Mouse (Mus musculus) CH12.LX (cell line): Measurements from ENCODE around the gene Spef2. TPM values are rescaled to one million over a fixed set of nuclear protein-coding genes. Genes with fewer than 3 reads are reported as not detected.
"Not testable (repeated sequence)": the region's sequence is repeated elsewhere in the genome, so short reads cannot be mapped to it uniquely, and the experiment has no call there.

ENCODE experiments used
- DNase-seq: peaks from one replicate; pipeline ENCODE4 v3.0.0-alpha.2; 2013; ENCODE audit errors: extremely low read depth
- H3K27ac ChIP-seq: 2 replicates; pipeline ENCODE4 v1.5.1; 2012; ENCODE audit warnings: low read depth, mild to moderate bottlenecking, control low read depth, moderate library complexity; ENCODE audit not compliant: insufficient read depth
- H3K27me3 ChIP-seq: replicated peaks from 2 replicates; pipeline ENCODE3; 2012; ENCODE audit warnings: inconsistent platforms
- H3K36me3 ChIP-seq, 2 experiments: replicated peaks in 1 of 2; 2 replicates each; pipeline versions ENCODE3 to v1.6.1; 2012; ENCODE audit warnings: inconsistent platforms in 1 of 2, low read length in 1 of 2, mild to moderate bottlenecking in 1 of 2, mixed read lengths in 1 of 2, moderate library complexity in 1 of 2; ENCODE audit not compliant: control insufficient read depth in 1 of 2, insufficient read depth in 1 of 2
- H3K4me1 ChIP-seq, 2 experiments: 2 replicates each; pipeline ENCODE4 v1.6.1; 2012; ENCODE audit warnings: inconsistent platforms in 1 of 2, moderate library complexity in 1 of 2; ENCODE audit not compliant: insufficient read depth in 2 of 2, control insufficient read depth in 1 of 2
- H3K4me2 ChIP-seq: 2 replicates; pipeline ENCODE4 v1.6.1; 2012; ENCODE audit warnings: low read depth, mild to moderate bottlenecking, control low read depth; ENCODE audit not compliant: poor library complexity, insufficient read depth, severe bottlenecking
- H3K4me3 ChIP-seq, 3 experiments: fragments of 150-350 bp in 1 of 3; sonication (generic) in 1 of 3; replicated peaks in 1 of 3; 2 replicates each; pipeline versions ENCODE3 to v1.5.1; 2011 to 2012; ENCODE audit warnings: low read depth in 2 of 3, low read length in 2 of 3, mild to moderate bottlenecking in 2 of 3, moderate library complexity in 2 of 3, control low read depth in 1 of 3, improper control_type of control experiment in 1 of 3, inconsistent platforms in 1 of 3, mixed read lengths in 1 of 3; ENCODE audit not compliant: poor library complexity in 1 of 3
- H3K79me2 ChIP-seq: replicated peaks from 2 replicates; pipeline ENCODE4 v1.6.1; 2012; ENCODE audit warnings: mild to moderate bottlenecking, moderate library complexity; ENCODE audit not compliant: control insufficient read depth, poor library complexity, insufficient read depth, severe bottlenecking; ENCODE audit errors: extremely low read depth
- H3K9ac ChIP-seq: 2 replicates; pipeline ENCODE4 v1.6.1; 2012; ENCODE audit warnings: low read depth, mild to moderate bottlenecking, control low read depth, moderate library complexity; ENCODE audit not compliant: insufficient read depth
- H3K9me3 ChIP-seq: replicated peaks from 2 replicates; pipeline ENCODE3; 2012; ENCODE audit warnings: low read length, inconsistent platforms, mixed read lengths
- BHLHE40 ChIP-seq: IDR thresholded peaks from 2 replicates; pipeline ENCODE4 v1.6.1; 2011; ENCODE audit warnings: mild to moderate bottlenecking, low read depth, low read length, improper control_type of control experiment
- CHD1 ChIP-seq: IDR thresholded peaks from 2 replicates; pipeline ENCODE4 v1.6.1; 2012; ENCODE audit warnings: low read depth, low read length, improper control_type of control experiment, inconsistent platforms
- CHD2 ChIP-seq: IDR thresholded peaks from 2 replicates; pipeline ENCODE4 v1.6.1; 2011; ENCODE audit warnings: low read length, improper control_type of control experiment
- CTCF ChIP-seq, 2 experiments: IDR thresholded peaks in 1 of 2; conservative IDR thresholded peaks in 1 of 2; 2 replicates each; pipeline ENCODE4 v1.5.1; 2011 to 2012; ENCODE audit warnings: low read depth in 2 of 2, low read length in 2 of 2, improper control_type of control experiment in 1 of 2, inconsistent platforms in 1 of 2, mild to moderate bottlenecking in 1 of 2, moderate library complexity in 1 of 2
- EP300 ChIP-seq: IDR thresholded peaks from 2 replicates; pipeline ENCODE4 v1.6.1; 2011; ENCODE audit warnings: low read length, improper control_type of control experiment
- GABPA ChIP-seq: IDR thresholded peaks from 2 replicates; pipeline ENCODE4 v1.6.1; 2012; ENCODE audit warnings: low read depth, low read length, improper control_type of control experiment, inconsistent platforms; ENCODE audit not compliant: insufficient replicate concordance
- HCFC1 ChIP-seq: IDR thresholded peaks from 2 replicates; pipeline ENCODE4 v1.6.1; 2012; ENCODE audit warnings: low read depth, mild to moderate bottlenecking, inconsistent platforms, low read length, improper control_type of control experiment
- JUND ChIP-seq: conservative IDR thresholded peaks from 2 replicates; pipeline ENCODE4 v1.6.1; 2011; ENCODE audit warnings: low read depth, low read length, improper control_type of control experiment
- MAFK ChIP-seq: IDR thresholded peaks from 2 replicates; pipeline ENCODE4 v1.6.1; 2011; ENCODE audit warnings: low read length, improper control_type of control experiment; ENCODE audit not compliant: insufficient replicate concordance
- MAX ChIP-seq: IDR thresholded peaks from 2 replicates; pipeline ENCODE4 v1.6.1; 2011; ENCODE audit warnings: low read length, improper control_type of control experiment
- MXI1 ChIP-seq: IDR thresholded peaks from 2 replicates; pipeline ENCODE4 v1.6.1; 2011; ENCODE audit warnings: mild to moderate bottlenecking, low read depth, low read length, improper control_type of control experiment
- PAX5 ChIP-seq: IDR thresholded peaks from 2 replicates; pipeline ENCODE4 v1.6.1; 2012; ENCODE audit warnings: low read length, inconsistent platforms, mixed read lengths
- RAD21 ChIP-seq: IDR thresholded peaks from 2 replicates; pipeline ENCODE4 v1.6.1; 2011; ENCODE audit warnings: low read depth, mild to moderate bottlenecking, low read length, improper control_type of control experiment, moderate library complexity
- SMC3 ChIP-seq: IDR thresholded peaks from 2 replicates; pipeline ENCODE4 v1.6.1; 2011; ENCODE audit warnings: low read depth, low read length, improper control_type of control experiment
- USF2 ChIP-seq: conservative IDR thresholded peaks from 2 replicates; pipeline ENCODE4 v1.6.1; 2011; ENCODE audit warnings: low read depth, low read length, improper control_type of control experiment
- ZC3H11A ChIP-seq: IDR thresholded peaks from 2 replicates; pipeline ENCODE4 v1.6.1; 2012; ENCODE audit warnings: low read depth, mild to moderate bottlenecking, inconsistent platforms, low read length, improper control_type of control experiment
- ZKSCAN1 ChIP-seq: IDR thresholded peaks from 2 replicates; pipeline ENCODE4 v1.6.1; 2012; ENCODE audit warnings: low read depth, inconsistent platforms, low read length, improper control_type of control experiment, borderline replicate concordance
- ZMIZ1 ChIP-seq: IDR thresholded peaks from 2 replicates; pipeline ENCODE4 v1.6.1; 2012; ENCODE audit warnings: low read depth, mild to moderate bottlenecking, inconsistent platforms, low read length, improper control_type of control experiment
- ZNF384 ChIP-seq: IDR thresholded peaks from 2 replicates; pipeline ENCODE4 v1.6.1; 2012; ENCODE audit warnings: low read depth, low read length, improper control_type of control experiment, inconsistent platforms
- dilution Hi-C: fragments of 300-500 bp; cut with MboI; formaldehyde crosslinking; loops from 2 replicates; pipeline ENCODE4 v1.14.3; 2020; ENCODE audit warnings: low sequenced_read_pairs; ENCODE audit not compliant: extremely low pct_unique_long_range_greater_than_20kb, extremely low pct_ligation_motif_present
- in situ Hi-C: fragments of 300-500 bp; cut with MboI; formaldehyde crosslinking; loops from 3 replicates; pipeline ENCODE4 v1.14.3; 2019; ENCODE audit warnings: low sequenced_read_pairs, low pct_ligation_motif_present, low pct_unique_long_range_greater_than_20kb, mixed read lengths
- polyA plus RNA-seq: library from polyadenylated mRNA; unstranded; fragments of >175 nt; gene quantifications from 2 replicates; pipeline ENCODE4 v1.2.1, GENCODE M21; 2012; ENCODE audit warnings: low read depth; ENCODE audit not compliant: insufficient read length
- total RNA-seq, 2 experiments: library from RNA; depleted of rRNA; stranded (reverse); fragments of 300-350 nt in 1 of 2; fragments of >200 nt in 1 of 2; gene quantifications; 2 replicates each; pipeline ENCODE4 v1.2.3; 2012 to 2014

Gene Spef2
- total and polyA plus RNA-seq, 3 experiments, result 0.51 to 1.4 (median 1.2) TPM

DNA sequence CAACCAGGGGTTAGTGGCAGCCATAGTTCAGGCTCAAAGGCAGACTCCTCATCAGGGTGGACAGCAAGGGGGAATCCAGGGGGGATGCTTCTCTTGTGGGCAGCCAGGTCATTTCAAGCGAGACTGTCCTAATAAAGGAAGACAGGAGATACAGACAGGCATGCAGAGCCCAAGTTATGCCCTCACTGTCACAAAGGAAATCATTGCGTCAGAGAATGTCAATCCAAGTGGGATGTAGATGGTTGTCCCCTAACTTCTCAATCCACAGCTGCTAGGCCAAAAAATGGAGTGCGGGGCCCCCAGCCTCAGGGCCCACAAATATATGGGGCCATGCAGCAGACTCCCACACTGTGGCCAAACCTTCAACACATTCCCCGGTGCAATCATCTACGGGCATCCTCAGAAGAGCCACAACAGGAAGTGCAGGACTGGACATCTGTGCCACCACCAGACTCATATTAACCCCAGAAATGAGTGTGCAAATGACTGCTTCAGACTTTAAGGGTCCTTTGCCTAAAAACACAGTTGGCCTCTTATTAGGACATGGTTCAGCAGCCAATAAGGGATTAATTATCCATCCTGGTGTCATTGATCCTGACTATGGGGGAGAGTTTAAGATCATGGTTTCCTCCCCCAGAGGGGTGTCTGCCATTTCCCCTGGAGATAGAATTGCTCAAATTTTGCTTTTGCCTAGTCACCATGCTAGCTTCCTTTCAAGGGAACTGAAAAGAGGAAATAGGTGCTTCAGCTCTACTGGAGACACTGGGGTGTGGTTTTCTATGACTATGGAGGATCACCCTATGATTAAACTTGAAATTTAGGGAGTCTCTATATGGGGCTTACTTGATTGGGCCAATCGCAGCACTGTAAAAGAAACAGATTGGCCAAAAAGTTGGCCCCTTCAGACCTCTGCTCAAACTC lies 25.8 kb upstream of the Spef2 start:
- in situ Hi-C loops, result not testable (repeated sequence)

DNA sequence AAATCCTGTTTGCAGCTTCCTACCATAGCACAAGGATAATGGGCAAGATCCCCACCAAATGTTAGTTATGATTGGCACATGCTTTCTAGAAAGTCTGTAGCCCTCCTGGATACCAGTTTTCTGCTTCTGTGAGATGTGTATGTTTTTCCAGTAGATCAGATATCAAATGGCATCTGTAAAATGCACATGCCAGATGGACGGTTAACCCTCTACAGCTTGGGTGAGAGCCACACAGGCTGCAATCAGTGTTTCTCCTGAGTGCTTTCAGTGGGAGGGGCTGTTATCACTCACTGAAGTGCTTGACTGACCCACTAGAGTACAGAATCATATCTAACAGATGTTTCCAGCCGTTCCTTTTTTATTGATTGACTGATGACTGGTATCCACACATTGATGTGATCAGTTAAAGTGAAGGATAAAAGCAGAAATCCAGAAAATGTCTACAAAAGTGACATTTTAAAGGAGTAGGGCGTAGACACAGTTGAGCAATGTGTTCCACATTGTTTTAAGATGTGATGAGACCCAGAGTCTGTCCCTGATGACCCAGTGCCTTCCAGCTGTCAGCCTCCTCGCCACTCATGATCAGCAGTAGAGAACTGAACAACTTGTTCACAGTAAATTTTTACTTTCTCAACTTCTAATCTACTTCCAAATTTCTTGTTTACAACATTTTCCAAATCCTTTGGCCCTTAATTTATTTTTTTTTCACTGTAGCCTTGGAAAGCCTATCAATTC lies 19.7 kb upstream of the Spef2 start:
- in situ Hi-C loops, result no loop called here
- Histone ChIP-seq H3K9ac (no peak overlapping the region), H3K27ac (no peak overlapping the region), H3K4me1 (0 out of 4 replicates have a peak, but pooled peaks cover 0 to 4% of the 10 kb centered on the region in 2 experiments), H3K27me3 (no peaks in the 10 kb centered on the region), H3K36me3 (no peaks in the 10 kb centered on the region), H3K4me3 (no peak overlapping the region), H3K9me3 (no peaks in the 10 kb centered on the region), H3K79me2 (no peaks in the 10 kb centered on the region), H3K4me2 (no peak overlapping the region)
- DNase-seq, result no peak
- dilution Hi-C loops, result no loop called here
- TF ChIP-seq USF2 (no peak), BHLHE40 (no peak), HCFC1 (no peak), CHD2 (no peak), MAX (no peak), ZNF384 (no peak), GABPA (no peak), MXI1 (no peak), RAD21 (no peak), CTCF (conservative IDR thresholded peaks at IDR 0.05 in 1 of 2, IDR thresholded peaks at IDR 0.05 in 1 of 2; ENCODE audit: low read depth in 2 of 2, low read length in 2 of 2) (no peak), SMC3 (no peak), PAX5 (no peak), ZC3H11A (no peak), ZMIZ1 (no peak), ZKSCAN1 (no peak), MAFK (no peak), CHD1 (no peak), JUND (no peak)
- TF ChIP-seq, all 38 proteins: peak for 0

More for the DNA sequence above, 25.8 kb upstream of the Spef2 start:
- H3K9ac ChIP-seq, H3K9me3 ChIP-seq, H3K27me3 ChIP-seq, H3K4me3 ChIP-seq, H3K36me3 ChIP-seq, H3K27ac ChIP-seq, H3K79me2 ChIP-seq, dilution Hi-C loops, H3K4me2 ChIP-seq: not testable (repeated sequence)
- peak; percentile 43; the same call in 1 of the 2 replicates for TF ChIP-seq EP300
- peak; percentile 34 for DNase-seq
- peaks cover 4 to 11% of the 10 kb centered on the region in 2 experiments; a peak in 2 of 4 replicates for H3K4me1 ChIP-seq
